Mouse (Mus musculus): ENCODE data around the gene Tph1.

DNA sequence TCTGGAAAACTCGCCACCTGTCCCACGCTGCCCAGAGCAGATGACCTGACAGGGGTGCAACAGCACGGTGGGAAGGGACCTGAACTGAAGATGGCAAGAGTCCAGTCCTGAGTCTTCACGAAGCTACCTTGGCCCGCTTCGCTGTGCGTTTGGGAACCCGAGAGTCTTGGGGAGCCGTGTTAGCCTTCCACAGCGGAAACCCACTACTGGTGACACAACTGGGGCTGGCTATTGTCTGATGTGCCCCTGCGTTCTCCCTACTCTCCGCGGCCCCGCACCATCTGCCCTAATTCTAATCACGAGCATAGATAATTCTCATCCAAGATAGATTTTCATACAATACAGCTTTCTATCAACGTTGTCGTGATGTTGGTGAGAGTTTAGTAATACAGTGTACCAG is 32.3 kb downstream of the Tph1 start:
- no peak for TF ChIP-seq CTCF (IDR thresholded peaks at IDR 0.05; ENCODE audit: extremely low read depth, insufficient read depth, low read length)
- TF ChIP-seq POLR2A (IDR thresholded peaks at IDR 0.05; ENCODE audit: extremely low read depth, insufficient read depth, low read length) = no peak
